24 mouse cellular contexts compared by ENCODE assay signal in the genomic region with DNA sequence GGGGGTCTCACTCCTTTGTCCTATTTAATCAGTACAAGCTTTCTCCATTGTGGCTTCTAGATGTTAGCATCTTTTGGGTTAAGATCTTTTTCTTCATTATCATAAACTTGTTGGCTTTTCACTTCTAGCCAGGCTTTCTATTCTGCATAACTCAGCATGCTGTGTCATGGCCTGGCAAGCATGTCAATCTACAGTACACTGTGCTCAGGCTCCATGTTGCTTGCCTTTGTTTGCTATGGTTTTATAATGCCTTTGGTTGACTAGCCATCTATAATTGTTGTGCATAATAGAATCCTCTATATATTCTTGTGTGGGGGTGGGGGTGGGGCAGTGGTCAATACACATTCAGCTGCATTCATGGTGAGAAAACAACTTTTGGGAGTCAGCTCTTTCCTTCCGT.
"Had no signal": no experiment of that assay in that cellular context is flagged by ENCODE, and none has a peak within 500 bp of the region (broad histone marks: within the 10 kb centered on the region; RNA-seq: fewer than 3 reads in every experiment).

No protein-coding gene starts in this region.

- H3K27me3 ChIP-seq: heart, embryonic 13.5 days; heart, embryonic 15.5 days; intestine, embryonic 15.5 days; limb, embryonic 12.5 days; liver, embryonic 13.5 days; liver, embryonic 15.5 days had no signal

- H3K9ac ChIP-seq: heart, embryonic 13.5 days; heart, embryonic 15.5 days; intestine, embryonic 15.5 days; limb, embryonic 12.5 days; liver, embryonic 13.5 days; liver, embryonic 15.5 days had no signal

- H3K27ac ChIP-seq: gastrocnemius, adult 2 months; heart, embryonic 13.5 days; heart, embryonic 15.5 days; intestine, embryonic 15.5 days; left cerebral cortex, adult 2 months; limb, embryonic 10.5 days; limb, embryonic 12.5 days; liver, embryonic 13.5 days; liver, embryonic 15.5 days had no signal

- ATAC-seq: inflammation-experienced regulatory T-cells, adult 6 months; intestine, embryonic 15.5 days; intestine, postnatal 0 days had no signal

- H3K36me3 ChIP-seq: heart, embryonic 15.5 days; intestine, embryonic 15.5 days; liver, embryonic 13.5 days; liver, embryonic 15.5 days had no signal

- DNase-seq: gastrocnemius, adult 2 months; gastrocnemius, postnatal 10 days; gastrocnemius, postnatal 25 days; heart, adult 18-20 months; heart, postnatal 14 days; heart, postnatal 36 days; kidney, adult 18-20 months; kidney, adult 8-10 months; kidney, postnatal 10 days; kidney, postnatal 25 days; kidney, postnatal 4 days; liver; liver, embryonic 13.5 days had no signal

- H3K9me3 ChIP-seq: heart, embryonic 13.5 days; heart, embryonic 15.5 days; intestine, embryonic 15.5 days; limb, embryonic 10.5 days; limb, embryonic 12.5 days; liver, embryonic 13.5 days; liver, embryonic 15.5 days had no signal

- H3K4me2 ChIP-seq: heart, embryonic 11.5 days; heart, embryonic 13.5 days; heart, embryonic 15.5 days; intestine, embryonic 15.5 days; limb, embryonic 12.5 days; liver, embryonic 11.5 days; liver, embryonic 13.5 days; liver, embryonic 15.5 days had no signal

- H3K4me1 ChIP-seq: intestine, embryonic 15.5 days; liver, embryonic 13.5 days; liver, embryonic 15.5 days had no signal

- H3K4me3 ChIP-seq: gastrocnemius, adult 2 months; heart, embryonic 13.5 days; heart, embryonic 15.5 days; intestine, embryonic 15.5 days; left cerebral cortex, adult 2 months; limb, embryonic 10.5 days; limb, embryonic 12.5 days; liver, embryonic 13.5 days; liver, embryonic 15.5 days had no signal
